Mouse (Mus musculus): ENCODE measurements around the gene H2-K1.
A peak's percentile ranks its signal among the peaks of the same experiment; 100 is the strongest.

H2-K1 gene

DNA sequence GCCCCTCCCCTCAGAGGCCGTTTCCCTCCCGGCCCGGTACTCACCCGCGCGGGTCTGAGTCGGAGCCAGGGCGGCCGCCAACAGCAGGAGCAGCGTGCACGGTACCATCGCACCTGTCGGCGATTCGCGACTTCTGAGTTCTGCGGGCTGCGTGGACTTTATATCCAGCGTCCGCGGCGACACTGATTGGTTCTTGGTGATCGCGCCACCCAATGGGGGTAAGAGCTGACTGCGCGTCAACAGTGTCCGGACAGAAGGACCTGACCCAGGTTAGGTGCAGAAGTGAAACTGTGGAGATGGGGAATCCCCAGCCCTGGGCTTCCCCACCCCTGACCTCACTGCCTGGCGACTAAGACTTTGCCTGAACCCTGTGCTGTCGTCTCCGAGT, at the start of gene H2-K1:
H2-K1 (minus strand) TSS at position 198 of the 388 bp plus-strand sequence.
- peak; percentile 77 for DNase-seq (ENCODE audit: low read depth)

DNA sequence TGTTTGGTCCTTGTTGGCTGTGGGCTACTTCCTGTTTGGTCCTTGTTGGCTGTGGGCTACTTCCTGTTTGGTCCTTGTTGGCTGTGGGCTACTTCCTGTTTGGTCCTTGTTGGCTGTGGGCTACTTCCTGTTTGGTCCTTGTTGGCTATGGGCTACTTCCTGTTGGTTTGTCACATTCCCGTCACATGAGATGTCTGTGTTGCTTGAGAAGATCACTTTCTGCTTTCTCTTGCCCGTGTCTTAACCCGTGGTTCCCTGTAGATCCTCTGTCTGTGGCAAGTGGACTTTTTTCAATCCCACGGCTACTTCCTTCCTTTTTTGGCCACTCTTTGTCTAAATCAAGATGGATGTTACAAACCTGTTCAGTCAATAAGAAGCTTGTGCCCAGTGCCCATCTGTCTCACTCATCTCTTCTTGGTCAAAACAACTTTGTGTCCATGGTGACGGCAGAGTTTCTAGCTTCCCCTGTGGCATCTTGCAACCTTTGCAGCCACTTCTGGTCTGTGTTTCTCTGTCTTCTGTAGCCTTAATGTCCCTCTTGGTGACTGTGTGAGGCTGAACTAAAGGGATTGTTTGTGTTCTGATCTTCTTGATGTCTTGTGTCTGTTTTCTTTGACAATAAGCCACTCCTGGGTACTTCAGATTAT, 47.4 kb upstream of the H2-K1 start:
- DNase-seq (ENCODE audit: low read depth): no peak

DNA sequence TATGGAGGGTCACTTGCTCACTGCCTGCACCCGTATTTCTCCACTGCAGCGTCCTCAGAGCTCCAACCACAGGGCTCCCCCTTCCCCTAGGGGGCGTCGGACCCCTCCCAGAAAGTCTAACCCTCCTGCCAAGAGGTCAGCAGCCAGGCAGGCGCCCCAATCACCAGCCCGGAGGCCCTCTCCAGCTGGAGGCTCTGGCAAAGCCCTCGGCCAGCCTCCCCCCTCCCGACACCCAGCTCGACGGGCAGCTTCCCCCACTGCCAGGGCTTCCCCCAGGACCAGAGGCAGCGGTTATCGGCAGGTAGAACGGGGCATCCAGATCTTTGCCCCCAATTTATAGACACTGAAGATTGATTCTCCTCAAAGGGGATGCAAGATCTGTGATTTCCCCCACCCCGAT, 45.8 kb upstream of the H2-K1 start:
- no peak for DNase-seq (ENCODE audit: low read depth)

DNA sequence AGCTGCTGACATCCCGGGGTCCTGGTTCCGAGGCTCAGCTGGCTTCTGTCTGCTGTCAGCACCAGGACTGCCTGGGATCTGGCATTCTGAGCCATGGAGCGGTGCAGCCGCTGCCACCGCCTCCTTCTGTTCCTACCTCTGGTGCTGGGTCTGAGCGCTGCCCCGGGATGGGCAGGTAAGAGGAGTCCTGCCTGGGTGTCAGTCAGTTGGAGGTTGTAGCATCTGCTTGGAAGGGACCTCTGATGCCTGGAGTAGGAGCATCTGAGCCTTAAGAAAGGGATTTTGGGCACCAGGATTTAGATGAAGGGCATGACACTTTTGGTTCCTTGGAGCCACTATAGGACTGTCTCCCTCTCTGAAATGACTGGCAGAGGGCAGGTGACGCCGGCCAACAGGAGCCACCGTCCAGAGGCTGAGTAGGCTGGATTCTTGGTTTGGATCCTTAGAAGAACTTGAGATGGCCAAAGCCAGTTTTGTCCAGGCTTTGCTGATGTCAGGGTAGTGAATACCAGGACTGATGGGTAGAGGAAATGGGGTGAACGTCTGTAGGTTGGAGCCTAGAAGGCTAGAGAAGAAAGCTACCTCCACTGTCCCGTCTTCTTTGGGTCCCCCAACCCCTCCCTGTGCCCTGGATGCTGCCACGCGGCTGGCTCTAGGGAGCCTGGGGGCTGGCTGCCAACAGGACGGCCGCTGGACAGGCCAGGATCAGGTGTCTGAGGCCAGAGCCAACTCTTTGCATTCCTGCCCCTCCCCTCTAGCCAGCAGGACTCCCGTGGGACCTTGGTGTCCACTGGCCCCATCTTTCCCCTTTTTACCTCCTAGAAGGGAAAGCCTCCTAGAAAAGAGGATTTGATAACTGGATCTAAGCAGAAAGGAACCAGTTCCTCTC, 39.7 kb upstream of the H2-K1 start:
- no peak for DNase-seq (ENCODE audit: low read depth)

DNA sequence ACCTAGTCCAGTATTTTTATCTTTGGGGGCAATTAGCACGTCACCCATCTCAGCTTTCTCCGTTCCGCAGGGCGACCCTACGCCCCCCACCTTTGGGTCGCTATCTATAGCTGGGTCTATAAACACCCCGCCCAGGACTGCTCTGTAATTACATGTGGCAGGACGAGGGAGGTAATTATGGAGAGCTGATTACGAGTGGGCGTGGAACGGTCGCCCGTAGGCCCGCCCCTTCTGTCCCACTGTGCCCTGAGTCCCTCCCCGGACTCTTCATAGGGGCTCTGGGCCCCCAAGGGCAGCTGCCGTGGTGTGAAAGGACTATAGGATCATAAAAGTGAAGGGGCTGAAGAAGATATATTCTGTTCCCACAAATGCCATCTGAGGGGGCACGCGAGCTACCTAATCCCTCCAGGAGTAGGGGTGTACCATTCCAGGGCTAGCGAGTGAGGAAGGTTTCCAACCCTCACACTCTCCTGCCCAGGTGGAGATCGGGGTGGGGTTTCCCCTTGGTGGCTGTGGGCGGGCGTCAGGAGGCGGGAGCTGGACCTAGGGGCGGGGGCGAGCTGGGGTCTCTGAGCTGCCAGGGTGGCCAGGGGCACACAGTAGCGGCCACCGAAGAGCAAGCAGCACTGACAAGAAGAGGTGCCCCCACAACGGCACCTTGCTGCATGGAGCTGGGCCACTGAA, 38.9 kb upstream of the H2-K1 start, which contains the start of gene Col11a2:
Col11a2 (plus strand) TSS at position 560 of the 684 bp plus-strand sequence.
- DNase-seq (ENCODE audit: low read depth): no peak

DNA sequence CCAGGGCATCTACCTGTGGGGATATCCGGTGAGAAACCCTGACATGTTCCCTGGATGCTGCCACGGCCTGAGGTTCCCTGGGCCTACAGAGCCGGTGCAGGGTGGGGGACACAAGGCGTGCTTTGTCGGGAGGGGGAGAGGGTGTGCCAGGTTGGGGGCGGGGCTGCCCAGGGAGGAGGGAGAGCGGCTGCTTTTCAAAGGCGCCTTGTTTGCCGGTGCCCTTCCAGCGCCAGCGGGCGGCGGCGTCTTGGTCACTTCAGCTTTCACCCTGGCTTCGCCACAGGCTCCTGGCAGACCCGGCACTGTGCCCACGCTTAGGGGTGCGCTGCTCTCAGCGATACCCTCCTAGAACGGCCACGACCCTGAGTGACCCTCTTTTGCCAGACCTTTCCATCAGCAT, 38.3 kb upstream of the H2-K1 start:
- DNase-seq (ENCODE audit: low read depth): no peak

DNA sequence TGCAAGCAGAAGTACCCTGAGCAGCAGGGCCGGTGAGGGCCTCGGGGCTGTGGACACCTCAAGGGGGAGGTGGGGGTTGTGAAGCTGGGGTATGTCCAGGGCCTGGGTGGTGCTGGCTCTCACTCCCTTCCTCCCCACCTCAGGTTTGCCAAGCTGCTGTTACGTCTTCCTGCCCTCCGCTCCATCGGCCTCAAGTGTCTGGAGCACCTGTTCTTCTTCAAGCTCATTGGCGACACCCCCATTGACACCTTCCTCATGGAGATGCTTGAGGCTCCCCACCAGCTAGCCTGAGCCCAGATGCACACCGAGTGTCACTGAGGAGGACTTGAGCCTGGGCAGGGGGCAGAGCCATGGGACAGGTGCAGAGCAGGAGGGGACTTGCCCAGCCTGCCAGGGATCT, 37.1 kb upstream of the H2-K1 start:
- DNase-seq (ENCODE audit: low read depth): no peak

DNA sequence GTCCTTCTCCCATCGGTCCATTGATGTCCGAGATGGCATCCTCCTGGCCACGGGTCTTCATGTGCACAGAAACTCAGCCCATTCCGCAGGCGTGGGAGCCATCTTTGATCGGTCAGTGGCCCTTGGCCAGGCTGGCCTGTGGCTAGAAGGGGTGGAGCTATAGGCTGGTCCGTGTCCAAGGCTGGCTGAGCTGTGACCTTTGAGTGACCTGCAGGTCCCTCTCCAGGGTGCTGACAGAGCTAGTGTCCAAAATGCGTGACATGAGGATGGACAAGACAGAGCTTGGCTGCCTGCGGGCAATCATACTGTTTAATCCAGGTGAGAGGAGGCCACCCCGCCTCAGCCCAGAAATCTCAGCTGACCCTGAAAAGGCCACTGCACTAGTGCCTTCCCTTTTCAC, 36.5 kb upstream of the H2-K1 start:
- DNase-seq (ENCODE audit: low read depth): no peak

DNA sequence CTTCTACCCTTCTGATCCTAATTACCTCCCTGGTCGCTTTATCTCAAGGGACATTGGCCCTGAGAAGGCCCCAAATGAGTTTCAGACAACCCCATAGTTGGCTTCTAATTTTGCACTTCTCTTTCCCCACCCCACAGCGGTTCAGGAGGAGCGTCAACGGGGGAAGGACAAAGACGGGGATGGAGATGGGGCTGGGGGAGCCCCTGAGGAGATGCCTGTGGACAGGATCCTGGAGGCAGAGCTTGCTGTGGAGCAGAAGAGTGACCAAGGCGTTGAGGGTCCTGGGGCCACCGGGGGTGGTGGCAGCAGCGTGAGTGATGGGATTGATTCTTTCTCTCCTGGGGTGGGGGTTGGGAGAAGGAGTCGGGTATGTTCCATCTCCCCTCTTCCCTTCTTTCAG, 35.4 kb upstream of the H2-K1 start:
- no peak for DNase-seq (ENCODE audit: low read depth)

DNA sequence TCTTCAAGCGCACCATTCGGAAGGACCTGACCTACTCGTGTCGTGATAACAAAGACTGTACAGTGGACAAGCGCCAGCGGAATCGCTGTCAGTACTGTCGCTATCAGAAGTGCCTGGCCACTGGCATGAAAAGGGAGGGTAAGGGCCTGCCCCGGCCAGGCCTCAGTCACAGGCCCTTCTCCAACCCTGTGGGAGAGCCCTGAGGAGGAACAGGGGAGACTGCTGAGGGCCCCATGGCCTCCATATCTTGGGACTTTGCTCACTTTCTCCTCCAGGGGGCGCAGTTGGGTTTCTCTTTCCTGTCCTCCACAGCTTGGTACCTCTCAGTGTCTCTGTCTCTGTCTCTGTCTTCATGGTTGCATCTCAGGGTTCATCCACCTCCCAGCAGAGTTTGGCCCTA, 33.9 kb upstream of the H2-K1 start:
- no peak for DNase-seq (ENCODE audit: low read depth)

DNA sequence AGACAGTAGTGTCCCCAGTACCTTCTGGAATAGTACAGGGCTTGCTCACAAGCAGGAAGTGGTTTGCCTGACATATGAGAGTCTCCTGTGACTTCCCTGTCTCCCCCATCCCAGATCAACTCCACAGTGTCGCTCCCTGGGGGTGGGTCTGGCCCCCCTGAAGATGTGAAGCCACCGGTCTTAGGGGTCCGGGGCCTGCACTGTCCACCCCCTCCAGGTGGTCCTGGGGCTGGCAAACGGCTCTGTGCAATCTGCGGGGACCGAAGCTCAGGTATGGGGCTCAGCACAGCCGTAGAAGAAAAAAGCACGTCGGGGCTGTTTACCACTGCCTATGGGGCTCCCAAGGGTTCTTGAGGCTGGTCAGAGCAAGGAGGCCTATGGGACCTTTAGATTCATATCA, 33.3 kb upstream of the H2-K1 start:
- no peak for DNase-seq (ENCODE audit: low read depth)

DNA sequence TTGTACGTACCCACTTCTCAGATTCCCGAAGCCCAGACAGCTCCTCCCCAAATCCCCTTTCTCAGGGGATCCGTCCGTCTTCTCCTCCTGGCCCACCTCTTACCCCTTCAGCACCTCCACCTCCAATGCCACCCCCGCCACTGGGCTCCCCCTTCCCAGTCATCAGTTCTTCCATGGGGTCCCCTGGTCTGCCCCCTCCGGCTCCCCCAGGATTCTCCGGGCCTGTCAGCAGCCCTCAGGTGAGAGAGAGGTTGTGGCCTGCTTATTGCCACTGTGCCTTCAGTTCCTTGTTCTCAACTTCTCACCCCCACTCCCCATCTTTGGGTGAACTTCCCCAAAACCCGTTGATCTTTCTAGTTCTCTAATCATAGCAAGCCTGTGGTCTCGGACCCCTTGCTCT, 32.7 kb upstream of the H2-K1 start:
- DNase-seq (ENCODE audit: low read depth): no peak

DNA sequence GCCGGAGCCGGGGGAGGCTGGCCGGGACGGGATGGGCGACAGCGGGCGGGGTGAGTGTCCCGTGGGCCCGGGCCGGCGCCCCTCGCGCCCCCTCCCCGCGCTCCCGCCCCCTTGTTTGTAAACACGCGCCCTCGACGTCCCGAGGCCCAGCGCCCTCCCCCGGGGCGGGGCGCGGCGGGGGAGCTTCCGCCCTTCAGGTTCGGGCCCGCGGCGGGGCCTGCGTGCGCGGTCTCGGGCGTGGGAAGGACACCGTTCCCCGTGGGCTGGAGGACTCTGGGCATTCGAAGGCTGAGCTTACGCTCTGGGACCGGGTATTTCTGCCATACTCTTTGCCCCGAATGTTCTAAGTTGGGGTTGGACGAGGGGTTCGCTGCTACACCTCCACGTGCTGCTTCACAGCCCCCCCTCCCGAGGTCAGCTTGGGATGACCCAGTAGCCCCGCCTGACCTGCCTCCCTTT, 32.1 kb upstream of the H2-K1 start:
- no peak for DNase-seq (ENCODE audit: low read depth)

DNA sequence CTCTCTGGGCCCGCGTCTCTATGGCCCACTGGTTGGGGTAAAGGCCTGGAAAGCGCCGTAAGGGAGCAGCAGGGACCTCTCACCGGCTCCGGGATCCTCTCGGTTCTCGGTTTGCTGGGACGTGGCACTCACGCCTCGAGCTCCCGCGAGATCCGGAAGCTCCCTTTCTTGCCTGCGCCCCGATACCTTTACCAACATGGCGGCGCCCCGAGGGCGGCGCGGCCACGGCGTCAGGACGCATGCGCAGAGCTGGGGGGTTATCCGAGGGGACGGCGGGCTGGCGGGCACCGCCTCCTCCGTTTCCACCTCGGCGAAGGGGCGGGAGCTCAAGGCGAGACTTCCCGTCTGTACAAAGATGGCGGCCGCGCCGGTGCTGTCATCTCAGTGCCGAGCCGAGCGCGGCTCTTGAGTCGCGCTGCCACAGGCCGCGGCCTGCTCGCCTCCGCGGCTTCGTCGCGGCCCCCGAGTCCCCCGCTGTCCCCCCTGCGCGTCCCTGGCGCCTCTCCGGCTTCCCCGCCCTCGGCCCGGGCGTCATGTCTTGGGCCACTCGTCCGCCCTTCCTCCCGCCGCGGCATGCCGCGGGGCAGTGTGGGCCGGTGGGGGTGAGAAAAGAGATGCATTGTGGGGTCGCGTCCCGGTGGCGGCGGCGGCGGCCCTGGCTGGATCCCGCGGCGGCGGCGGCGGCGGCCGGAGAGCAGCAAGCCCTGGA, 31.5 kb upstream of the H2-K1 start, which contains the start of the genes Slc39a7 and Rxrb:
Slc39a7 (minus strand) TSS at position 218 of the 709 bp plus-strand sequence.
Rxrb (plus strand) TSS at position 348 of the 709 bp plus-strand sequence.
- peak; percentile 96 for DNase-seq (ENCODE audit: low read depth)

DNA sequence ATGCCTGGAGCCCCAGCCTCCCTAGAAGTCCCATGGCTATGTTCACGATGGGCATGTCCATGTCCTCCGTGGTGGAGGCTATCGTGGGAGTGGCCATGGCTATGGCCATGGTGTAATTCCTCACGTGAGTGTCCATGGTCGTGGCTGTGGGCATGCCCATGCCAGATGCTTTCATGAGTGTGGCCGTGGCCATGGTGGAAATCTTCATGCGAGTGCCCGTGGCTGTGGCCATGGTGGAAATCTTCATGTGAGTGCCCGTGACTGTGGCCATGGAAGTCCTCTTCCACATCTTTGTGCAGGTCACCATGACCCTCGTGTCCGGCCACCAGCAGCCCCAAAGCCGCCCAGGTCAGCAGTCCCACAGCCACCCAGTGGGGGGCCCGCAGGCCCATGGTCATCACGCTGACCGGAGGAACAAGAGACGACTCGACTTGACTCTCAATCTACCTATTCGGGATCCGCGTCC, 30.7 kb upstream of the H2-K1 start:
- DNase-seq (ENCODE audit: low read depth): no peak

DNA sequence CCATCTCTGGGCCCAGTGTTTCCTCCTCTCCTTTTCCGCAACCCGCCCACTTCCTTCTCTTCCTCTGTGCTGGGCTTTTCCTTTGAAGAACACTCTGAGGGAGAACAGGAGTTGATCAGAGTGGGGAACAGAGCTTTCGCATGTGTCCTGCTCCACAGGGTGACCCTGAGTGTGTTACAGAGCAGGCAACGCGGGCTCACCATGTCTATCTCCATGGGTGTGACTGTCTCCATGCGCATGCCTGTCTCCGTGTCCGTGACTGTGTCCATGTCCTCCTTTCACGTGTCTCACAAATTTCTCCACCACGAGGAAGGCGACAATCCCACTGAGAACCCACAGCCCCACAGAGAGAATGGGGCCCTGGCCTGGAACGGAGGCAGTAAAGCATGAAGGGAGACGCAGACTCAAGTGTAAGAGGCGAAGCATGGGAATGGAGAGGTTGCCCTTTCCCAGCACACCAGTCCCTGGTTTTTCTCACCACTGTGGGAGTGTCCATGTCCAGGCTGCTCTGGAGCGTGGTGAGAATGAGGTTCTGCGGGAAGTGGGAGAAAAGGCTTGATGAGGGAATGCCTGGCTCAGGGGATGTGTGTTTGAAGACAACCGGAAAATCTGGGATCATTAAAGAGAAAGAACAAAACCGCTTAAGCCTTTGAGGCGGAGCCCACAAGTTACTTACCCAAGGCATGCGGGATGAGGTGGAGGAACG, 29.9 kb upstream of the H2-K1 start:
- DNase-seq (ENCODE audit: low read depth): no peak

DNA sequence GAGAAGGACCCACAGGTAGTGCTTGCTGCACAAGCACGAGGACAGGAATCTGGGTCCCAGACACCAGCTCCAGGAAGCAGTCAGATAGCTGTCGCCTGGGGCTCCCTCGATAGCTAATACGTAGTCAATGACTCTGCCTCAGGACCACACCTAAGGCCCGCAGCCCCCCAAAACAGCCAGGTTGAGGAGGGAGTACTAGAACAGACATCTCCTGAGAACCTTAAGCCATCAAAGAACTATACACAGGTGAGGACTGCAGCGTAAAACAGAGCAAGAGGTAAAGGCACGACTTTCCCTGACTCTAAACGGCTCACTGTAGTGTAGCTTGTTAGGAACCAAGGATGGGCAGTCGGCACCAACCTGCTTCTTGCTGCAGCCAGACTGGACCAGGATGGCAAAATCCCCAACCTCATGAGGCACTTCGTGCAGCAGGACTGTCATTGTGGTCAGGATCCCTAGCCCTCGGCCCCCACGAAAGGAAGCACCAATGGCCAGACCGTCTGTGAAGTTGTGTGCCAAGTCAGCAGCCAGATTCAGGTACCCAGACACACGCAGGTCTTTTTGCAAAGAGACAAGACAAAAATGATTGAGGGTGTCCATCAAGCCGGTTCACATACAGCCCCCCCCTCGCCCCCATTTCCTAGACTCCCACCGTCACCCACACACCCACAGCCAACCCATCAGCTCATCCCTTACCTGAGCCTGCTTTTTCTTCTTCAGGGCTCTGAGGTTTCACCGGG, 29.2 kb upstream of the H2-K1 start:
- no peak for DNase-seq (ENCODE audit: low read depth)

DNA sequence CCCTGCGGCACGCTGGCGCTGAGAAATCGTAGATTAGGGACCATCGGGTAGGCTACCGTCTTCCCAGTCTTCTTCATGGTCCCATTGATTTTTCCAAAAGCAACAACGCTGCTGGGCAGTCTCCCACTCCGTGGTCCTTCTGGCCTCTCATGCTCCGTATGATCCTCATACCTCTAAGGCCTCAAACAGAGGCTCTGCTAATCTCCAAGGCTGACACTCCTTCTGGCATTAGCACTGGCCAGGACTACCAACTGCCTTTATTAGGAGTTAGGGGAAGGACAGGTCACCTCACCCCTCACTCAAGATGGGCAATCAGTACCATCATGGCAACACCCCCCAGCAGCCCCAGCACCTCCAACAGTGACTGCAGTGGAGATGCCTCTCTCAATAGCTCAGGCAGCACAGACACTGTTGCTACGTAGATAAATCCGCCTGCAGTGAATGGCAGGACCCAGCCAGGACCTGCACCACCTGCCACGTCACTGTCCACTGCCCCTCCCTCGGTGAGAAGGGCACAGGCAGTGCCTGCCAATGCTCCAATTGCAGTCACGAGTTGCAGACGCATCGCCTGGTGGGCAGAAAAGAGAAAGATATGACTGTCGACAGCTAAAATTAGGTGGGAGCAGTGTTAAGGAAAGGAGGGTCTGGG, 28.5 kb upstream of the H2-K1 start:
- no peak for DNase-seq (ENCODE audit: low read depth)

DNA sequence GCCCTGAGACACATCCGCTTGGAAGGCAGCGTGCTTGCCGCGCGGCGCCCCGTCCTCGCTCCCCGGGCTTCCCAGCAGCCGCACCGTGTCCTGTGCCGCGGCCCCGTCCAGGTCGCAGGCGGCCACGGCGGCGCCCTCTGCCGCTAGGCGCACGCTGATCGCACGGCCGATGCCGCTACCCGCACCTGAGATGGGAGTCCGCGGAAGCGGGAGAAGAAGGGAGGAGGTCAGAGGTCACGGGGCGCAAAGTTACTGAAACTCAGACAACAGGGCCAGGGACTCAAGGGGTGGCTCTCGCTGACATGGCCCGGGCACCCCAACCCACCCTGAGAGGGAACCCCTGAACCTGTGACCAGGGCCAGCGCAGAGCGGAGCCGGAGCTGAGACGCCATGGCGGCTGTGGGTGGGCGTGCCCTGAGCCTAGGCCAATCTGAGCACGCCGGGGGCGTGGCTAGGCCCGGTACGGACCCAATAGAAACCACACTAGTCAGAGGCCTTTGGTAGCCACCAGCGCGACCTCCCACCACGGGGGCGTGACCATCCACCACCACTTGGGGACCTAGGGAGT, 27.6 kb upstream of the H2-K1 start, which contains the start of gene H2-Ke6:
H2-Ke6 (minus strand) TSS at position 405 of the 568 bp plus-strand sequence.
- DNase-seq (ENCODE audit: low read depth): peak; percentile 84

Measured in fibroblast of lung, adult 2 months (primary cell).